Mouse (Mus musculus): ENCODE measurements around the gene Mfsd14b. TPM values are rescaled to one million over a fixed set of nuclear protein-coding genes. Genes with fewer than 3 reads are reported as not detected.

The Mfsd14b gene
- total RNA-seq (2021), result 1 to 10 TPM; 5.6 to 8.6 TPM
- long read RNA-seq, experiment 1, transcript Mfsd14b-203 (12 exons, 3,832 nt), result major isoform, 34 of 37 reads
- long read RNA-seq, experiment 1, partial matches to known transcripts, result 1 of 37 reads
- long read RNA-seq, experiment 1, other reads (novel, unspliced or antisense), result 2 of 37 reads
- long read RNA-seq, experiment 2, transcript Mfsd14b-203 (12 exons, 3,832 nt), result major isoform, 12 of 16 reads
- long read RNA-seq, experiment 2, partial matches to known transcripts, result 1 of 16 reads
- long read RNA-seq, experiment 2, other reads (novel, unspliced or antisense), result 3 of 16 reads

DNA sequence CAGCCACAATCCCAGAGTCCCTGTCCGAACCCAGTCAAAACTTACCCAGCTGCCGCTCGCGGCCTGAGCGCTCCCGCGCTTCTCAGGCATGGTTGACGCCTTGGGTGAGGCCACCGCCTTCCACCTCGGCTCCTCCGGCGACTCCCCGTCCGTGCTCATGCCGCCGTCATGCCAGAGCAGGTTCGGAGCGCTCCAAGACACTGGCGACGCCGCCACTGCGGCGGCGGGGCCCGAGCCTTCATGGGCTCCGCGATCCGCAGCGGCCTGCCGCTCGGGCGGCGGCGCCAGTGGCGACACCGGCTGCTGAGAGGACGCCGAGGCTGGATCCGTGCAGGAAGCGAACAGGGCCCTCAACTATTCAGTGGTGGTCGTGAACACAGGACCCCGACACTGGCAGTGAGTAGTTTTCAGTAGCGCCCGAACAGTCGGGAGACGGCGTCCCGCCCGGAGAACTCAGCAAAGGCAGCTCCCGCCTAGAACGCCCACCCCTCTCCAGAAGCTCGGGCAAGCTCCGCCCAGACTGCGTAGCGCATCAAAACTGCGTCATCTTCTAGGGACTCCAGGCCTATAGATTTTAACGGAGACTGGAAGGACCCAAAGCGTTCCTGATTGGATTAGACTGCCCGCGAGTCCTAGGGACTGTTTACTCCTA is at the start of gene Mfsd14b:
Mfsd14b (minus strand) TSS at position 517 of the 652 bp plus-strand sequence.
- Histone ChIP-seq H3K27ac (peak within 1 kb of the TSS; percentile 91), H3K4me3 (peak within 1 kb of the TSS; percentile 97)
- DNase-seq, result peak; percentile 88
- no peak for TF ChIP-seq CTCF (IDR thresholded peaks at IDR 0.05)
- intact Hi-C loops (cut with DNase I), result loop anchor here (5.0 to 10.0 kb wide), 2 partner anchors 130 to 162 kb away; partner anchors contain the start of gene Zfp369

DNA sequence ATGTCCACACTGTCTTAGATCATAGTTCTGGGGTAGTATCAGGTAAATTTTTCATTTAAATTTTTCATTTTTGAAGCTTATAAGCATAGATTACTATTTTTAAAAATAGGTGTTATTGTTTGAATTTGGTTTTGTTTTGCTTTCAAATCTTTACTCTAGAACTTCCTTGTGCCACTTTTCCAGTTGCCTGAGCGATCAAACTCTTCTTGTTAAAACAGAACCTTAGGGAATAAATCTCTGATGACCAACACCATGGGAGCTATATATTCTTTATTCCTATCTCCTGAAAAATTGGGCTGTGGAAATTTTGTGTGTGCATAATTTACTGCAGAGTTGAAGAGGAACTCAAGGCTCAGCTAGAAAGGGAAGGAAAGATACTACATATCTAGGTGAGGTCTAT is 37.2 kb upstream of the Mfsd14b start, which contains the start of gene Olfr466:
Olfr466 (plus strand) TSS at position 301 of the 400 bp plus-strand sequence.
- no peak for DNase-seq
- no peak for TF ChIP-seq CTCF (IDR thresholded peaks at IDR 0.05)
- Histone ChIP-seq H3K4me3 (no peak within 1 kb of the TSS), H3K27ac (no peak within 1 kb of the TSS)
- intact Hi-C loops (cut with DNase I), result no loop called here

- no peak for TF ChIP-seq CTCF (IDR thresholded peaks at IDR 0.05)
- no peak within 1 kb of the TSS for H3K4me3 ChIP-seq
- DNase-seq, result no peak
- H3K27ac ChIP-seq, result no peak within 1 kb of the TSS
- intact Hi-C loops (cut with DNase I), result no loop called here
Observed at GRCm38 (mm10) chr13:65137789-65138188, 25.0 kb upstream of the Mfsd14b start, which contains the start of gene Olfr465-ps1. TSS of gene Olfr465-ps1 (plus strand) at chr13:65138089.

DNA sequence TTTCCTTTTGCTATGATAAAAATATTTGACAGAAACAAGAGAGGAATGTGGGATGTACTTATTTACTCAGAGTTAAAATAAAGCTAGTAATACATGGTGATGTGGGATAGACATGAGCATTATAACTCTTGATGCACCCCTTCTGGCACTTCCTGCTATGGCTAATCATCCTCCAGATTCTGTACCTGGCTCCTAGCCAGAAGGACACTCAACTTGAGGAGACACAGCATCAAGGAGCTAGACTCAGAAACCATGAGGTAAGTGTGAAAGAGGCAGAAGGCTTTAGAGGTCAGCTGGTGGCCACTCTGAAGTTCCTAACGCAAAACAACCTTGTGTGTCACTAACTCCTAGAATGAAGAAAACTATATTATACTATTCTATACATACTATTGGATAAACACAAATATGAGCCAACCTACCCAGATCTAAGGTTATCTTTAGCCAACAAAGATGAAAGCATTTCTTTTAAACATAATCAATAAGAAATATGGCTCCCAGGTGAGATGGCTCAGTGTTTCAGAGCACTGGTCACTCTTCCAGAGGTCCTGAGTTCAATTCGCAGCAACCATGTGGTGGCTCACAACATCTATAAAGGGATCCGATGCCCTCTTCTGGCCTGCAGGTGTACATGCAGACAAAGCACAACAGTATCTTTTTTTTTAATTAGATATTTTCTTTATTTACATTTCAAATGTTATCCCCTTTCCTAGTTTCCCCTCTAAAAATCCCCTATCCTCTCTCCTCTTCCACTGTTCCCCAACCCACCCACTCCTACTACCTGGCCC is 14.5 kb upstream of the Mfsd14b start:
- H3K27ac ChIP-seq, result no peak overlapping the region
- TF ChIP-seq CTCF (IDR thresholded peaks at IDR 0.05), result peak; percentile 29; the same call in 1 of the 2 replicates
- intact Hi-C loops (cut with DNase I), result no loop called here
- DNase-seq, result no peak
- H3K4me3 ChIP-seq, result no peak overlapping the region

DNA sequence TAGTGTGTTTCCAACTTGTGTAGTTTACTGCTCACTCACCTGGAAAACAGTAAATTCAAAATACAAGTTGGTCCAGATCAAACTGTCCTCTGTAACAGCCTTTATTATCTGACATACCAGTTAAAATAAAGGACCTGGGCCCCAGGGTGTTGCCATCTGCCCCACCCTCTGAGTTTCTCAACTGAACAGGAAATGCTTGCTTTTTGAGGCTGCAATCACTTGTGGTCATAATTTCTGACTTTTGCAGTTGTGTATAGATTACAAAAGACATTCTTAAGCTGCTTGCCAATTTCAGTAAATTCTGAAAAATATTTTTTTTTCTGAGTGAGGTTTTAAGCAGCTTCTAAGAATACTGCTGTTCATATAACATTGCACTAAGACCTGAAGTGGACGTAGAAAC is 9.3 kb upstream of the Mfsd14b start:
- no peak overlapping the region for H3K27ac ChIP-seq
- H3K4me3 ChIP-seq, result no peak overlapping the region
- intact Hi-C loops (cut with DNase I), result no loop called here
- no peak for TF ChIP-seq CTCF (IDR thresholded peaks at IDR 0.05)
- DNase-seq, result no peak

DNA sequence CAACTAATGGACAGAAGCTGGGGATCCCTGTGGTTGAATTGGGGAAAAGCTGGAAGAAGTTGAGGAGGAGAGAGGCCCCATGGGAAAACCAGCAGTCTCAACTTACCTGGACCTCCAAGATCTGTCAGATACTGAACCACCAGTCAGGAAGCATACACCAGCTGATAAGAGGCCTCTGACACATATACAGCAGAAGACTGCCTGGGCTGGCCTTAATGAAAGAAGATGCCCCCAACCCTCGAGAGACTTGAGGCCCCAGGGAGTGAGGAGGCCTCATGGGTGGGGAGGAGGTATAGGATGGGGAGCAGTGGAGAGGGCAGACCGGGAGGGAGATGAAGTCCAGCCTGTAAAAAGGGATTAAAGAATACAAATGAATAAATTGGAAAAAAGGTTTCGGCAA is 8.2 kb upstream of the Mfsd14b start:
- no peak for DNase-seq
- intact Hi-C loops (cut with DNase I), result no loop called here
- H3K27ac ChIP-seq, result no peak overlapping the region
- no peak overlapping the region for H3K4me3 ChIP-seq
- TF ChIP-seq CTCF (IDR thresholded peaks at IDR 0.05), result no peak

DNA sequence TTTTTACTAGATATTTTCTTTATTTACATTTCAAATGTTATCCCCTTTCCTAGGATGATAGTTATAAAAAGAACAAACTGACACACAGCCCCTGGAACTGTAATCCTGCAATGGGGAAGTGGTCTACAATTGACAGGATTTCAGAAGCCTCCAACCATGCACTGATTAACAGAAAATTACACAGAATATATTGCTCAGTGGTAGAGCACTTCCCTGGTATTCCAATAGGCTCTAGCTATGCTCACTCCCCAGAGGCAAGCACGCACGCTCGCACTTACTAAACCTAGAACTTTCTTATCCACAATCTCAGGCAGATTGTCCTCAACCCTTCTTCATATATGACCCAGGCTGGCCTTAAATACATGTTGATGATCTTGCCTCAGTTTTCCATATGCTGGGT is 464 bp upstream of the Mfsd14b start:
- intact Hi-C loops (cut with DNase I), result loop anchor here (5.0 to 10.0 kb wide), 2 partner anchors 129 to 162 kb away; partner anchors contain the start of gene Zfp369
- peak overlapping the region; percentile 91 for H3K27ac ChIP-seq
- no peak for TF ChIP-seq CTCF (IDR thresholded peaks at IDR 0.05)
- DNase-seq, result no peak
- H3K4me3 ChIP-seq, result peak overlapping the region; percentile 97

DNA sequence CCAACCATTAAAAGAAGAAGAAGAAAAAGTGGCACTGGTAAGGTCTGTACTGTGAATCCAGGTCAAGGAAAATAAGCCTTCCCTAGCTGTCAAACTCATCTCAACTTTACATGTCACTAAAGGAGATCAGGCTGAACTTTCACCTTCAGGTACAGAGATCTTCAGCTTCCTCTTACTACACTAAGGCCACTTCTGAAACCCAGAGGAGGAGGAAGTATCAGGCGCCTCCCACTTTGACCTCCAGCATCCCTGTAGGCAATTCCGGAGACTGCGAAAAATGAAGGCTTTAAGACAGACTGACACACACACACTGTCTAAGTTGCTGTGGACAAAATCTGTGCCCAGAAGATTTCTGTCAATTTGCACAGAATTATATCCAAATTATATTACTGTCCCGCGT is 814 bp downstream of the Mfsd14b start:
- no peak for DNase-seq
- peak overlapping the region; percentile 91 for H3K27ac ChIP-seq
- no peak for TF ChIP-seq CTCF (IDR thresholded peaks at IDR 0.05)
- peak overlapping the region; percentile 97 for H3K4me3 ChIP-seq
- intact Hi-C loops (cut with DNase I), result loop anchor here (5.0 to 10.0 kb wide), 2 partner anchors 130 to 163 kb away; partner anchors contain the start of gene Zfp369

- intact Hi-C loops (cut with DNase I), result no loop called here
- Histone ChIP-seq H3K4me3 (no peak overlapping the region), H3K27ac (no peak overlapping the region)
- DNase-seq, result no peak
- no peak for TF ChIP-seq CTCF (IDR thresholded peaks at IDR 0.05)
Observed at GRCm38 (mm10) chr13:65101232-65101631, 11.5 kb downstream of the Mfsd14b start.

- intact Hi-C loops (cut with DNase I), result no loop called here
- H3K4me3 ChIP-seq, result no peak overlapping the region
- no peak for DNase-seq
- H3K27ac ChIP-seq, result no peak overlapping the region
- no peak for TF ChIP-seq CTCF (IDR thresholded peaks at IDR 0.05)
Observed at GRCm38 (mm10) chr13:65100678-65101077, 12.1 kb downstream of the Mfsd14b start.

DNA sequence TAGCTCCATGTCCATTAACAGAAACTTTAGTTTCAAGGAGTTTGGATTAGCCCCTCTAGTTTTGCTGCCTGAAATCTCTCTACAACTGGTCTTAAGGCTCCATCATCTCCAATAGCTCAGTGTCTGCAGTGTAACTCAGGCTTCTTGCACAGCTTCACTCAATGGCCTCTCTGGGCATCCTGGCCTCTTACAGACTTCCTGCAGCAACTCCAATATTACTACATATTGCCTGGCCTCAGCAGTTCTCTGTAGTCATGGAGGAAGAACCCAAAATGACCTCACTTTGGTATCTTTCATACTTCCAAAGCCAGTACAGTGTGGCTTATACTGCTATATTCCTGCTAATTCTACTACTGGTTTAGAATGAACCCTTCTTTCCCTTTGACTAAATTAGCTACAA is 15.8 kb downstream of the Mfsd14b start:
- intact Hi-C loops (cut with DNase I), result no loop called here

DNA sequence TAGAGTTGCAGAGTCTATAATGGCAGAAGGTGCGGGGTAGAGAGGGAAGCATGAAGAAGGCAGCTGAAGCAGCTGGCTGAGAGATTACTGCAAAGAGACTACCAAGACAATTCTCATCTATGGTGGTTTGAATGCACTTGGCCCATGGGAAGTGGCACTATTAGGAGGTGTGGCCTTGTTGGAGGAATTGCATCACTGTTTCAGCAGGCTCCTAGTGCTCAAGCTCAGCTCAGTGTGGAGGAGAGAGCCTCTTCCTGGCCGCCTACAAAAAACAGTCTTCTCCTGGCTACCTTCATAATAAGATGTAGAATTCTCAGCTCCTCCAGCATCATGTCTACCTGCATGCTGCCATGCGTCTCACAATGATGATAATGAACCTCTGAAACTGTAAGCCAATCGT is 16.9 kb downstream of the Mfsd14b start:
- no peak for DNase-seq
- intact Hi-C loops (cut with DNase I), result no loop called here
- H3K27ac ChIP-seq, result no peak overlapping the region
- TF ChIP-seq CTCF (IDR thresholded peaks at IDR 0.05), result no peak
- no peak overlapping the region for H3K4me3 ChIP-seq

More for the DNA sequence above, 15.8 kb downstream of the Mfsd14b start:
- no peak for DNase-seq
- TF ChIP-seq CTCF (IDR thresholded peaks at IDR 0.05), result no peak
- H3K4me3 ChIP-seq, result no peak overlapping the region
- no peak overlapping the region for H3K27ac ChIP-seq
